Comparison of ENCODE assay signal across 12 mouse cellular contexts in genomic region chr16:90081125-90081524, GRCm38 (mm10).
DNase-seq lines count a peak whose midpoint lies in the region.
"Had no signal": no experiment of that assay in that cellular context is flagged by ENCODE, and none has a peak within 500 bp of the region (broad histone marks: within the 10 kb centered on the region; RNA-seq: fewer than 3 reads in every experiment).

No protein-coding gene starts in this region.

- intact Hi-C loops in heart, postnatal 10 days (cut with DNase I) = loop anchor here (5.0 kb wide), 1 partner anchor 69 kb away; no protein-coding TSS in a partner anchor
- intact Hi-C loops in heart, postnatal 36 days (cut with DNase I) = no loop called here
- intact Hi-C loops in left cerebral cortex, postnatal 4 days (cut with DNase I) = no loop called here

- DNase-seq in heart, postnatal 10 days = peak; percentile 14 to 15
- no peak for DNase-seq in heart, postnatal 36 days
- peak; percentile 70 for DNase-seq in left cerebral cortex, postnatal 4 days
- DNase-seq in left cerebral cortex, adult 8-10 months (ENCODE audit: low spot score in 2 of 2) = no peak
- peak; percentile 72 for DNase-seq in cerebellum, adult 11-12 months
- peak; percentile 70 to 79 for DNase-seq in cerebellum, postnatal 25 days
- no peak for DNase-seq in lung, postnatal 25 days (ENCODE audit: low spot score)
- DNase-seq in adrenal gland, adult 8-10 months = no peak
- DNase-seq: gastrocnemius, postnatal 36 days; kidney, adult 8-10 months; layer of hippocampus, adult 9-11 months; liver, embryonic 13.5 days had no signal

Comparison
In these comparisons a context has a peak if more than half of its experiments do, and no peak if none do; other contexts are left out.
1. DNase-seq: peak in heart, postnatal 10 days (2 of 2), left cerebral cortex, postnatal 4 days (single experiment), cerebellum, adult 11-12 months (single experiment) and cerebellum, postnatal 25 days (2 of 2); none in heart, postnatal 36 days (0 of 2), left cerebral cortex, adult 8-10 months (0 of 2), lung, postnatal 25 days (single experiment) and adrenal gland, adult 8-10 months (single experiment).